Mouse (Mus musculus) heart, postnatal 0 days (tissue): ENCODE data around the gene Kif24.

Source experiments
- CTCF ChIP-seq: IDR thresholded peaks from 2 replicates; pipeline ENCODE4 v1.5.1; 2016; ENCODE audit warnings: antibody characterized with exemption, control low read depth, low read depth
- EP300 ChIP-seq: IDR thresholded peaks from 2 replicates; pipeline ENCODE4 v1.6.1; 2016; ENCODE audit warnings: antibody characterized with exemption, low read depth

DNA sequence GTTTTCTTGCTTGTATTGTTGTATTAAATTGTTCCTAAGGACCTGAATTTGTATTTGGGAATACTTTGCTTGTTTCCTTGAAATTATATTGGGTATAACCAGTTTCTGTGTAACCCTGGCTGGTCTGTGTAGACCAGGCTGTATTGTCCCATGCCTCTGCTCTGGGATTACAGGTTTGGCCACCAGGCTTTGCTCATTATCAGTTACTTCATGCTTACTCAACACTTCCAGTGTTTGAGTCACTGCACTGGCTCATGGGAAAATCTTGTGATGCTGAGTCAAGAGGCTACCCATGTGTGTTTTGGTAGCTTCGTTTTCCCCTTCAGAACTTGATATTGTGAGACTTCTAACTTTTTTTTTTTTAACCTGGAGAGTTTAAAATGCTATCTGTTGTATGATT, 111.4 kb downstream of the Kif24 start:
- TF ChIP-seq CTCF (no peak), EP300 (no peak)
